Mouse (Mus musculus): ENCODE measurements around the gene 4921509C19Rik. TPM values are rescaled to one million over a fixed set of nuclear protein-coding genes. Genes with fewer than 3 reads are reported as not detected.
"Not testable (repeated sequence)": the region's sequence is repeated elsewhere in the genome, so short reads cannot be mapped to it uniquely, and the experiment has no call there.

4921509C19Rik gene
- polyA plus RNA-seq, 1 experiment from 2014 or later: not detected

DNA sequence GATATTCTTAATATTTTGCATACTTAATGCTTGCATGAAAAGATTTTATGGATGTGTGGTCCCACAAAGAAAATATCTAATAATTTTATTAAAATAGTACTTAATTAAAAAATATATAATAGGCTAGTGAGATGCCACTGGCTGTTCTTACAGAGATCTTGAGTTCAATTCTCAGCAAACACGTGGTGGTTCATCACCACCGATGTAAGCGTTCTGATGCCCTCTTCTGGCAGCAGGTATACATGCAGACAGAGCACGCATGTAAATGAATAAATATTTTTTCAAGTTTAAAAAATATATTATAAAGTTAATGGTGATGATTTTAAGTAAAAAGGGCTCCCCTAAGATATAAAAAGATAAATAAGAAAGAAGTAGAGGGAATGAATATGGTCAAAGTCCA lies 41.8 kb downstream of the 4921509C19Rik start:
- not testable (repeated sequence) for H3K4me3 ChIP-seq (ENCODE audit: low read depth, low read length); ATAC-seq (ENCODE audit: low FRiP score, low TSS enrichment); H3K27ac ChIP-seq (replicated peaks); H3K27me3 ChIP-seq (ENCODE audit: control insufficient read depth, insufficient read depth, low read length); H3K36me3 ChIP-seq (ENCODE audit: control insufficient read depth, insufficient read depth, low read length); H3K4me1 ChIP-seq (replicated peaks; ENCODE audit: control insufficient read depth, insufficient read depth); DNase-seq (ENCODE audit: low spot score); H3K4me2 ChIP-seq (replicated peaks; ENCODE audit: low read depth); H3K9ac ChIP-seq (ENCODE audit: low read length); H3K9me3 ChIP-seq (ENCODE audit: control insufficient read depth, low read length)
- 57% methylated on average over 4 of the region's 4 CpGs for WGBS
- peak; percentile 31 for TF ChIP-seq CTCF (IDR thresholded peaks at IDR 0.05; ENCODE audit: low read depth)

Other genes starting within 250 kb of the 4921509C19Rik start
- gene Nsfl1c, start 18.0 kb upstream of the 4921509C19Rik start, polyA plus RNA-seq (2015; fragmentation: Nextera tagmentation; extraction: Ambion mirVana): 118 and 120 TPM in 2 replicates
- gene Fkbp1a, start 66.3 kb upstream of the 4921509C19Rik start, polyA plus RNA-seq (2015; fragmentation: Nextera tagmentation; extraction: Ambion mirVana): 325 and 360 TPM in 2 replicates
- gene Sdcbp2, start 96.5 kb upstream of the 4921509C19Rik start, polyA plus RNA-seq (2015; fragmentation: Nextera tagmentation; extraction: Ambion mirVana): 156 and 169 TPM in 2 replicates
- 0.50 and 0.52 TPM in 2 replicates for gene Snph, start 156.4 kb upstream of the 4921509C19Rik start, polyA plus RNA-seq (2015; fragmentation: Nextera tagmentation; extraction: Ambion mirVana)
- not detected in 2 replicates for gene Rad21l, start 192.4 kb upstream of the 4921509C19Rik start, polyA plus RNA-seq (2015; fragmentation: Nextera tagmentation; extraction: Ambion mirVana)
- gene Tmem74b, start 225.9 kb upstream of the 4921509C19Rik start, polyA plus RNA-seq (2015; fragmentation: Nextera tagmentation; extraction: Ambion mirVana): 0.40 and 0.62 TPM in 2 replicates